Mouse (Mus musculus): ENCODE results near the gene AW011738.
A peak's percentile ranks its signal among the peaks of the same experiment; 100 is the strongest.

AW011738 gene

DNA sequence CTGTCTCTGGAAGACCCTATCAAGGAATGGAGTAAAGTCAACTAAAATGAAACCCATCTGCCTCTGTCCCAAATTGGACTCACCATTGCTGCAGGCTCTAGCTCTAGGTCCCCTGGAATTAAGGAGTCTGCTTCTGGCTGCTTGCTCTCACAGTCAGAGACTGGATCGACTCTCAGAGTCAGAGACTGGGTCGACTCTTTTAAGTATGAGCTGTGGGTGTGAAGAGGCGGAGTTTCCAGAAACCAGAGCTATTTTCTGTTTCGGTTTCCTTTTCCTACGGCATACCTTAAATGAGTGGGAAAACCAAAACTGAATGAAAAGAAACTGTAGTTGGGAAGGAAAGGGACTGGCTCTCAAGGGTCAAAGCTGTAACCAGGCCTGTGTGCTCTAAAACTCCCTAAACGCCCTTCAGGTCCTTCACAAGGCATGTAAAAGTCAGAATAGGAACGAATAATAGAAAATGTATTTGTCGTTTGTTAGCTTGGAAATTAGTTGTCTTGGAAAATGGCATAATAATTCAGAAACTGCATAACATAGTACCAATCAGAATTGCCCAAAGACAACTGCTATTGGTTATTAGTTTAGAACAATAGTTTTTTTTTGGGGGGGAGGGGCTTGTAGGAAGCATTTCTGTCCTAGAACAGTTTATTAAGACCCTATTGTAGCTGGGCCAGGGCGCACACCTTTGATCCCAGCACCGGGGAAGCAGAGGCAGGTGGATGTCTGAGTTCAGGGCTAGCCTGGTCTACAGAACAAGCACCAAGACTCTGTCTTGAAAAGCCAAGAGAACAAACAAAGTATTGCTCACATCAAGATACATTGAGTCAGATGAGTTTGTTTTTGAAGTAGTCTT is 2.3 kb upstream of the AW011738 start, which contains the start of gene Isg15:
Gene Isg15, minus strand, starts transcription at position 196 of the 853 bp plus-strand sequence.
- no peak for DNase-seq

GRCm38 (mm10) chr4:156202462-156202893 is 626 bp upstream of the AW011738 start:
- no peak for DNase-seq

- peak; percentile 38 to 50 for DNase-seq
Measured at GRCm38 (mm10) chr4:156203413-156204131, 468 bp downstream of the AW011738 start.

DNA sequence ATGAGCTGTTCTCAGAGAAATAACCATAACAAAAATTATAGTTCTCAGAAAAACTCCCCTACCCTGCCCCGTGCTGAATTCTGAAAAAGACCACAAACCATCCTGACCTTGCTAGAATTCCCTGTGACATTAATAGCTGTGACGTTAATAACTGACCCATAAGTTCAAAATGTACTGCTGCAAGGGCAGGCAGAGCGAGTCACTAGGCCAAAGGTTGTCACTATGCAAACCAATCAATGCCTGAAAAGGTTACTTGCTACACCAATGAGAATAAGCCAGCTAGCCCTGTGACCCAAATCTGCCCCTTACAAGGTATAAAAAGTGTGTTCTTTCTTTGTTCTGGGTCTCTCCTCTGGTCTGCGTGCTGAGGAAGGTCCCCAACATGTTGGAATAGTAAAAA is 5.8 kb downstream of the AW011738 start:
- DNase-seq: no peak

GRCm38 (mm10) chr4:156209963-156210635 is 7.0 kb downstream of the AW011738 start:
- DNase-seq: no peak

GRCm38 (mm10) chr4:156213134-156213533 is 10.0 kb downstream of the AW011738 start:
- no peak for DNase-seq

GRCm38 (mm10) chr4:156215649-156216048 is 12.5 kb downstream of the AW011738 start, which contains the start of gene Perm1:
TSS of gene Perm1 (plus strand) at chr4:156215868.
- no peak for DNase-seq

DNA sequence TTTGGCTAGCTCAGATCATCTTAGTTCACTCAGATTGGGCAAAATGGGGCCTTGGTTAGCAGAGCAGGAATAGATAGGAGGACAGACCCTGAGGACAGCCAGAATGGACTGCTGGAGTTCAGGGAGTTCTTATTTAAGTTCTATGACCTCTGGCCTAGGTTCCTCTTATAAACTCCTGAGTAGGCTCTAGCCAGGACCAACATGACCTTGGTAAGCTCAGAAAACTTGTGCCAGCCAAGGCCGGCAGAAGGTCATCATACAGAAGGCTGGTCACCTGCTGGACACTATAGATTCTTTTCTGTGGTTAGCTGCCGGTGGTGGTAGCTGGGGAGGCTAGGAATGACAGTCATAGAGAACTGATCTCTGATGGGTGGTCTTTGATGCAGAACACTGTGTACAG is 13.1 kb downstream of the AW011738 start:
- DNase-seq: no peak

DNA sequence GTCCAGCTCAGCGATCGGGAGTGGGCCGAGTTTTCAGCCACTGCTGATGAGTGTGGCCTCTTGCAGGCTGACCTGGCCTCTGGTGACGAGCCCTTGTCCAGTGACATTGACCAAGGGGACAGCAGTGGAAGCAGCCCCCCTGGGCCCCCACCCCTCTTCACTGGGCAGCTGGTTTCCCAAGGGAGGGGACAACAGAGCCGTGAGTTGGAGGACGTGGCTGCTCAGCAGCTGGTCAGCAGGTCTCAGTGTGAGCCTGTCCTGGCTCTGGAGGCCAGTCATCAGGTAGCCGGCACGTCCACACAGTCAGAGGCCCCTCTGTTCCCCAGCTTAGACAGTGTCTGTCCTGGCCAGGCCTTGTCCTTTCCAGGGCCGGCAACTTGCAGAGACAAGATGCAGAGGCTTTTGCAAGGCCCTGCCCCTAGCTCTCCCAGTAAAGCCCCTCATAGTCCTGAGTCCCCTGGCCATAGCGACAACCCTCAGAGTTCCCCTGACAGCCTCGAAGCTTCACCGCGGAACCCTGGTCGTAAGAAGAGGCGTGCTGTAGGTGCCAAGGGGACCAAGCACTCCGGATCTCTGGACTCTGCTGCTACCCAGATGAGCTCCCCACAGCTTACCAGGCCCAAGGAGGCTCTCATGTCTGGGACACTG is 14.0 kb downstream of the AW011738 start:
- no peak for DNase-seq

DNA sequence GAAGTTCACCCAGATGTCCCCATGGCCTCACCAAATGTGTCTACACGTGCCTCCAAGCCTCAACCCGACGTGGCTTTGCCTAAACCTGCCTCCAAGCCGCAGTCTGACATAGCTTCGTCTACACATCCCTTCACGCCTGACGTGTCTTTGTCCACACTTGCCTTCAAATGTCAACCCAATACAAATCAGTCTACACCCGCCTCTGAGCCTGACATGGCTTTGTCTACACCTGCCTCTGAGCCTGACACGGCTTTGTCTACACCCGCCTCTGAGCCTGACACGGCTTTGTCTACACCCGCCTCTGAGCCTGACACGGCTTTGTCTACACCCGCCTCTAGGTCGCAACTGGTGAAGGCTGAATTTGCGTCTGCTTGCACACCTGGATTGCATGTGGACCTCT is 14.7 kb downstream of the AW011738 start:
- peak in 1 of 2 experiments; percentile 23 for DNase-seq

GRCm38 (mm10) chr4:156219936-156220335 is 16.8 kb downstream of the AW011738 start:
- no peak for DNase-seq

- DNase-seq: no peak
Measured at GRCm38 (mm10) chr4:156224276-156224675, 21.2 kb downstream of the AW011738 start.

- no peak for DNase-seq
Measured at GRCm38 (mm10) chr4:156227752-156228392, 24.8 kb downstream of the AW011738 start.

DNA sequence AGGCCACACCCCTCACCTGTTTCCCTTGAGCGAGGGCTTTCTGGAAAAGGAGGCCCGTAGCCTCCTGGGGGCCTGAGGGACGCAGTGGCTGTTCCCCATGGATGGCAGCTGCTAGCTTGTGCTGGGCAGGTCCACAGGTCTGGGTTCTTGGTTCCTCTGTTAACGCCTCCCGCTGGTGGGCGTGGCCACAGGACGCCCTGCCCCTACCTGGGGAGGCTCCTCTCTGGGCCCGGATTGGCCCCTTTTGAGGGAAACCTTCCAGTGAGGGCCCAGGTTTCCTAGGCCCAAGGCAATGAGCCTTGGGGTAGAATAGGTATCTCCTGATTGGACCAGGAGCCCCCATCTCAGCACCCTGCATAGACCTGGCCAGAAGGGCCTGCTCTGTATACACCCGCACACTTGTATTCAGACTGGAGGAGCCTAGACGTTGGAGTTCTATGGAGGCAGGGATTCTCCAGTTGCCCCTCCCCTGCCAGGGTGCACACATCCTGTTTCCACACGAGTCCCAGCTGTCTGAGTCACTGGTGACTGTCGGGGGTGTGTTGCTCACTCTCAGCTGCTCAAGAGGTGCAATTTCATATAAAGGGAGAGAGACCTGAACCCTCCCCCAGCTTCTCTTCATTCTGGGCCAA is 25.4 kb downstream of the AW011738 start:
- DNase-seq: no peak

- DNase-seq: peak; percentile 43 to 52
Measured at GRCm38 (mm10) chr4:156234021-156234501, 31.0 kb downstream of the AW011738 start.

GRCm38 (mm10) chr4:156234701-156235213 is 31.7 kb downstream of the AW011738 start, which contains the start of gene Plekhn1:
TSS of gene Plekhn1 (minus strand) at chr4:156234857.
- DNase-seq: peak; percentile 86 to 88

GRCm38 (mm10) chr4:156235360-156235770 is 32.3 kb downstream of the AW011738 start:
- DNase-seq: peak in 1 of 2 experiments; percentile 40

DNA sequence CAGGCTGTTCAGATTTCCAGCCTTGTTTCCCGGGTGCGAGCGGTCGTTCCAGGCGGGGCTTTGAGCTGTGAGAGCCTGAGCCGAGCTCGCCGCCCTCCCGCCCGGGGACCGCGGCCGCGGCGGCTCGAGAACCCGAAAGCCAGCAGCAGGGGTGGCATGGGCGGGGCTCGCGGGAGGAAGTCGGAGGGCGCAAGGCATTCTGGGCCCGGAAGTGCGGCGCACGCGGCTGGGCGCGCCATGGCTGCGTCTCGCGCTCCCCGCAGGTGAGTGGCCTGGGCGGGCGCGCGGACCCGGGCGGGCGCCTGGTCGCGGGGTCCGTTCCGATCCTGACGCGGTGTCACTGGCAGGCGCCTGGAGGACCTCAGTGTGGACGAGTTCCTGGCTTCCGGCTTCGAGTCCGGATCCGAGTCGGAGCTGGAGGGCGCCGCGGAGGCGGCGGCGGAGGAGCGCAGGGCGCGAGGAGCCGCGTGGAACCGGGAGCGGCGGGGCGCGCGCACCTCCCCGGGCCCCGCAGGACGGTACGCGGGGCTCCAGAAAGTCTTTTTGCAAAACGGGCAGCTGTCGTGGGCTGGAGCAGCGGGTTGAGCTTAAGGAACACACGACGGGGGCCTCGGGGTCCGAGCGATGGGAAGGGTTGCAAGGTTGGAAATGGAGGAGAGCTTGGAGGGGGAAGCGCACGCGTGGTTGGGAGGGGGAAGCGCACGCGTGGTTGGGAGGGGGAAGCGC is 32.9 kb downstream of the AW011738 start, which contains the start of gene Noc2l:
Gene Noc2l, plus strand, starts transcription at position 203 of the 726 bp plus-strand sequence.
- DNase-seq: peak; percentile 95 to 96

- DNase-seq: no peak
Measured at GRCm38 (mm10) chr4:156236651-156237447, 33.7 kb downstream of the AW011738 start.

All from cerebellum, adult 18-20 months (tissue).